Mouse (Mus musculus): ENCODE data around the gene Fzd4. TPM values are rescaled to one million over a fixed set of nuclear protein-coding genes. Genes with fewer than 3 reads are reported as not detected.

Gene Fzd4
- 1 to 10 TPM; 1.2 to 1.9 TPM for total RNA-seq (2023)

DNA sequence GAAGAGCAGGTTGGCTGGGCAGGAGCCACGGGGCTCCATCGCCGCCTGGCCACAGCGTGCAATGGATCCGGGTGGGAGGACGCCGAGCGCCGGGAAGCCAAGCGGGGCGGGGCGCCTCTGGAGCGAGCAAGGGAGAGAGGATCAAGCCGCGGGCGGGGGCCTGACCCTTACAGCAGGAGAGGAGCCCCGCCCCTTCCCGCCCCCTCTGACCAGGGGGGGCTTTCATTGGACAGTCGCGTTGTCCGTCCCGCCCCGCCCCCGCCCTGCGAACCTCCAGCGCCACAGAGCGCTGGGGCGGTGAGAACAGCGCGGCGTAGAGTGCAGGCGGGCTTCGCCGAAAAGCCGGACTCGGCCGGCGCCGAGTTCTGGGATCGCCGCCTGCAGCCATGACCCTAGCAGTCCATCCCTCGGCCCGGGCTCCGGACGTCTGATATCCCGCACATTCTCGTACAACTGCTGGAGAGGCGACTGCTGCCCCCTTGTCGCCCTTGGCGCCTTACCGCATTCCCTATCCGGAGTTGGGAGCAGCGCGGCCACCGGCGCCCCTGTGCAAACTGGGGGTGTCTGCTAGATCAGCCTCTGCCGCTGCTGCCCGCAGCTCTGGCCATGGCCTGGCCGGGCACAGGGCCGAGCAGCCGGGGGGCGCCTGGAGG is at the start of gene Fzd4, which contains the start of gene Tmem135:
Fzd4 (plus strand) TSS at position 275 of the 653 bp plus-strand sequence.
Tmem135 (minus strand) TSS at position 142 of the 653 bp plus-strand sequence.

Other genes starting within 250 kb of the Fzd4 start
- 10 to 100 TPM; 18.0 to 24.5 TPM for gene Tmem135, start 133 bp upstream of the Fzd4 start, total RNA-seq (2023)
- not detected for gene Prss23, start 122.8 kb downstream of the Fzd4 start, total RNA-seq (2023)
- not detected for gene Me3, start 228.0 kb downstream of the Fzd4 start, total RNA-seq (2023)

All from neutrophil, adult 59 days (primary cell).